Mouse (Mus musculus): ENCODE results near the gene Grem1.

Gene Grem1

GRCm38 (mm10) chr2:113757525-113758310 lies 728 bp downstream of the Grem1 start:
- DNase-seq (ENCODE audit: low spot score): no peak

DNA sequence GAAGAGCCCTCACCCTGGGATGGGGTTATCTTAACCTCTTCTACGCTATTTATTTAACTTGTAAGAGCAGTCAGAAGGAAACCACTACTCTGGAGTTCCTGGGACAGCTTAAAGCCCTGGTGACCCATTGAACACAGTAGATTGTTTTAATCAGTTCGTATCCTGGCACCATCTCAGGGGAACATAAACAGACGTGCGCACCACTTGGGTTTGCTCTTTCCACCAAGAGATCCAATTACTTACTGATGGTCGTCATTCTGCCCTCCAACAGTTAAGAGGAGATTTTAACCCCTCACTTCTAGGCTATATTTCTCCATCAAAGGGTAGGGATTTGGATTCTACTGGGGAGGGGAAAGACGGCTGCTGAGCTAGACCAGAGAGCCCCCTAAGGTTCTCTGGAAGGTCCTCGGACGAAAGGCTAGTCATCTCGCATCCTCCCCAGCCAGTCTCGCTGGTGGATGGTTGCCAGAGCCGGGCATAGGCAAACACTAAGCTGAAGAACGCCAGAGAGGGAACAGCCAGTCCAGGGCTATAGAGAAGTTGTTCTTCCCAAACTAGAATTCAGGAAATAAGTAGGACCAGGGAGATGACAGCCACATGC lies 1.4 kb downstream of the Grem1 start:
- no peak for DNase-seq (ENCODE audit: low spot score)

DNA sequence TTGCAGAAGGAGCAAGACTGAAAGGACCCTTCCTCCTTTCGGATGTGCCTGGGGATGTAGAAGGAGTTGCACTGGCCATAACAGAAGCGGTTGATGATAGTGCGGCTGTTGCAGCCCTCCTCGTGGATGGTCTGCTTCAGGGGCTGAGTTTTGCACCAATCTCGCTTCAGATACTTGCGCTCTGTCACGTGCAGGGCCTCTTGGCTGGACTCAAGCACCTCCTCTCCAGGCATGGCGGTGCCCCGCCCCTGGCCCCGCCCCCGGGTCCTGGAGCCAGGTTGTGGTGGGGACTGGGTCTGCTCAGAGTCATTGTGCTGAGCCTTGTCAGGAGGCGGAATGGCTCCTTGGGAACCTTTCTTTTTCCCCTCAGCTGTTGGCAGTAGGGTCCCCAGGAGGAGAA lies 8.7 kb downstream of the Grem1 start:
- no peak for DNase-seq (ENCODE audit: low spot score)

- DNase-seq (ENCODE audit: low spot score): no peak
These were observed 9.1 kb downstream of the Grem1 start for GRCm38 (mm10) chr2:113749309-113749708.

DNA sequence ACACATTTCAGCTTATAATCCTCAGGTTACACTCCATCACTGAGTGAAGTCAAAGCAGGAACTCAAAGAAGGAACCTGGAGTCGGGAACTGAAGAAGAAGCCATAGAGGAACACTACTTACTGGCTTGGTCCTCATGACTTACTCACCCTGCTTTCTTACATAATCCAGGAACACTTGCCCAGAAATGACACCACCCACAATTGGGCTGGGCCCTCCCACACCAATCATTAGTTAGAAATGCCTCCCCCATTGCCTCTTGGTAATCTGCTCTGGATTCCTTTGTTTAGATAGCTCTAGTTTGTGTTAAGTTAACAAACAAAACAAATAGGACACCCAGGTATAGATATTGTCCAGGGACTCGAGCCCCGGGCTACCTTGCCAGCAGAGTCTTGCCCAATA lies 29.9 kb downstream of the Grem1 start:
- no peak for DNase-seq (ENCODE audit: low spot score)

DNA sequence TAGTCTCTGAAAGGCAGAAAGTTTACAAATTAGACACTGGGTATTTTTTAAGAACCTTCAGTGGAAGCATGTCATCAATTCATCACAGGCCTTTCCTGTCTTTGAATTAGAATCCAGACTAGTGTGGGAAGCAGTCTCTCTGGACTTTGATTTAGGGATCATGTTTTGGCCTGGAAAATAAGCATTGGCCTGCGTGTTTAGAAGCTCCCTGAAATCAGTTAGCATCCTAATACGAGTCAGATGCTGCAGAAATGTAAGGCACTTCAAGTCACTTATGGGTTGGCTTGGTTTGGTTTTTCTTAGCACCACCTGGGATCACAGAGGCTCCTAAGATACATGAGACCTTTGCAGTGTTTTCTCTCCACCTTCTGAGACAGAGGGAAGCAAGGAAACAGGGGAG lies 43.6 kb downstream of the Grem1 start:
- DNase-seq (ENCODE audit: low spot score): no peak

DNA sequence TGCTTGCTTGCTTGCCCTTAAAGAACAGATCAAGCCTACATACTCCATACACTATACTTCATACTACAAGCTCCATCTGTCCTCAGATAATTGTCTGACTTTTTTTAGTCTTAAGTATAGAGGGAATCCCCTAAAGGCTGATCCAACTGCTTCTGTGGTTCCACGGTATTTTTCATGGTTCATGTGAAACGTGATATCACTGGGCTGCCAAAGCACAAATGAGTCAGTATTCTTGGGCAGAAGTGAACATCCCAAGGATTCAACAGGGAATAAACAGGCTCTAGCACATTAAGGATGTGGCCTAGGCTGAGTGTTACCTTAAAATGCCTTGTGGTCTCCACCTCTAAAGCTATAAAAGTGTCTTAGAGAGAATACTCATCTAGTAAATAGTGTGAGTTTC lies 45.0 kb downstream of the Grem1 start:
- DNase-seq (ENCODE audit: low spot score): no peak

GRCm38 (mm10) chr2:113707507-113707906 lies 50.9 kb downstream of the Grem1 start:
- DNase-seq (ENCODE audit: low spot score): no peak

DNA sequence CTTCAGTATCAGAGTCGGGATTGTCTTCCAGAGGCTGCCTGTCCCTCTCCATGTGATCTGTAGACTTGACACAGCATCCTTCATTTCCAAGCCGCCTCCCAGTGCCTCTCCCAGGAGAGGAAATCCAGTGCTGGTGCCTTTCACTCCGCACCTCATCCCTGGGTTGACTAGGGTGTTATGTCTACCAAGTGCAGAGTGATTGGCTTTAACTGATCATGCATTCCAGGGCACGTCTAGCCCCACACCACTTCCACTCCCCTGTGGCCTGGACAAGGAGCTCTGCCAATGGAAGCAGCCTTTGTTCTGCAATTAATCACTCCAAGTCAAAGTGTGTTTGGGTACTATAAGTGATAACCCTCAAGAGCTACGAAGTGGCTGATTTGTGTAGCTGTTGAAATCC lies 56.9 kb downstream of the Grem1 start:
- no peak for DNase-seq (ENCODE audit: low spot score)

GRCm38 (mm10) chr2:113696647-113697046 lies 61.8 kb downstream of the Grem1 start:
- no peak for DNase-seq (ENCODE audit: low spot score)

GRCm38 (mm10) chr2:113696222-113696621 lies 62.2 kb downstream of the Grem1 start:
- DNase-seq (ENCODE audit: low spot score): no peak

Data from MN1 (cell line).